ENCODE assay signal across 12 mouse cellular contexts in the genomic region with DNA sequence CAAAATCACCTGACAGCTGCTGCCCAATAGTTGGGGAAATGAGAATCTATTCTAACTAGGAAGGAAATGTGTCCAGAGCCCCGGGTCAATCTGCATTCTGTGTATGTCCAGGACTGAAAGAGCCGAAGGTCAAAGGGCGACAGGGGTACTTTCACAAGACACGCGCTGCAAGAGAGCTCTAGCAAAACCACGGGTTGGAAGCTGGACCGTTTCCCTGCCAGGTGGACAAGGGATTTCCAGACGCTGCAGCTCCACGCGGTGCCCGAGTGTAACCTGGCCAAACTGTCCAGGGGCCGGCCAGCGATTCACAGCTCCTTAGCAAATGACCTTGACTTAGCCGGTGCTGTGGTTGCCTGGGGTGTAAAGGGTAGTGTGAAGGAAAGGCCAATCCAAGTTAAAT. TPM values are rescaled to one million over a fixed set of nuclear protein-coding genes. Genes with fewer than 3 reads are reported as not detected.
DNase-seq lines count a peak whose midpoint lies in the region; ATAC-seq lines count a peak whose summit lies in the region.
"Had no signal": no experiment of that assay in that cellular context is flagged by ENCODE, and none has a peak within 500 bp of the region (broad histone marks: within the 10 kb centered on the region; RNA-seq: fewer than 3 reads in every experiment).

No protein-coding gene starts in this region.

- H3K27ac ChIP-seq in hindbrain, embryonic 10.5 days: no peak overlapping the region
- H3K27ac ChIP-seq in hindbrain, embryonic 12.5 days: no peak overlapping the region
- H3K27ac ChIP-seq in embryonic facial prominence, embryonic 14.5 days (replicated peaks; ENCODE audit: low read depth, low read length): no peak overlapping the region
- peak overlapping the region; percentile 75 for H3K27ac ChIP-seq in liver, embryonic 13.5 days
- H3K27ac ChIP-seq in hindbrain, embryonic 14.5 days: no peak overlapping the region
- H3K27ac ChIP-seq: lung, embryonic 15.5 days; midbrain, embryonic 10.5 days had no signal

- no peak overlapping the region for H3K4me3 ChIP-seq in hindbrain, embryonic 10.5 days
- no peak overlapping the region for H3K4me3 ChIP-seq in hindbrain, embryonic 12.5 days
- H3K4me3 ChIP-seq in embryonic facial prominence, embryonic 14.5 days (ENCODE audit: low read depth, low read length): no peak overlapping the region
- H3K4me3 ChIP-seq in liver, embryonic 13.5 days (replicated peaks): no peak overlapping the region
- no peak overlapping the region for H3K4me3 ChIP-seq in hindbrain, embryonic 14.5 days (replicated peaks; ENCODE audit: low read length)
- H3K4me3 ChIP-seq: lung, embryonic 15.5 days; midbrain, embryonic 10.5 days had no signal

- peaks cover 5% of the 10 kb centered on the region for H3K36me3 ChIP-seq in hindbrain, embryonic 10.5 days
- H3K36me3 ChIP-seq in hindbrain, embryonic 12.5 days: peaks cover 6% of the 10 kb centered on the region; the same call in 1 of the 2 replicates
- H3K36me3 ChIP-seq in embryonic facial prominence, embryonic 14.5 days (ENCODE audit: control insufficient read depth, insufficient read depth, low read length): no peaks in the 10 kb centered on the region
- no peaks in the 10 kb centered on the region for H3K36me3 ChIP-seq in liver, embryonic 13.5 days
- no peaks in the 10 kb centered on the region for H3K36me3 ChIP-seq in hindbrain, embryonic 14.5 days (replicated peaks; ENCODE audit: control insufficient read depth, insufficient read depth)
- H3K36me3 ChIP-seq: lung, embryonic 15.5 days had no signal

- no peaks in the 10 kb centered on the region for H3K27me3 ChIP-seq in hindbrain, embryonic 10.5 days (ENCODE audit: insufficient read depth, poor library complexity, severe bottlenecking)
- no peaks in the 10 kb centered on the region for H3K27me3 ChIP-seq in hindbrain, embryonic 12.5 days
- no peaks in the 10 kb centered on the region for H3K27me3 ChIP-seq in embryonic facial prominence, embryonic 14.5 days (replicated peaks; ENCODE audit: control insufficient read depth, insufficient read depth, low read length)
- no peaks in the 10 kb centered on the region for H3K27me3 ChIP-seq in liver, embryonic 13.5 days
- no peaks in the 10 kb centered on the region for H3K27me3 ChIP-seq in hindbrain, embryonic 14.5 days (ENCODE audit: control insufficient read depth, insufficient read depth, low read length)
- H3K27me3 ChIP-seq: CH12.LX; lung, embryonic 15.5 days had no signal

- no peaks in the 10 kb centered on the region for H3K9me3 ChIP-seq in hindbrain, embryonic 10.5 days
- no peaks in the 10 kb centered on the region for H3K9me3 ChIP-seq in hindbrain, embryonic 12.5 days (replicated peaks)
- H3K9me3 ChIP-seq in embryonic facial prominence, embryonic 14.5 days (ENCODE audit: control insufficient read depth, low read length): no peaks in the 10 kb centered on the region
- H3K9me3 ChIP-seq in liver, embryonic 13.5 days (replicated peaks): no peaks in the 10 kb centered on the region
- H3K9me3 ChIP-seq in hindbrain, embryonic 14.5 days (ENCODE audit: control insufficient read depth, low read length): no peaks in the 10 kb centered on the region
- H3K9me3 ChIP-seq: lung, embryonic 15.5 days; midbrain, embryonic 10.5 days had no signal

- no peak for ATAC-seq in hindbrain, embryonic 12.5 days (ENCODE audit: low FRiP score)
- ATAC-seq in embryonic facial prominence, embryonic 14.5 days (ENCODE audit: low read depth): no peak
- ATAC-seq in liver, embryonic 13.5 days (ENCODE audit: low read depth): peak; percentile 29; the same call in 1 of the 2 replicates
- no peak for ATAC-seq in hindbrain, embryonic 14.5 days (ENCODE audit: low FRiP score)

- H3K4me1 ChIP-seq in hindbrain, embryonic 10.5 days (replicated peaks): peaks cover 13% of the 10 kb centered on the region
- peaks cover 6% of the 10 kb centered on the region; the same call in 1 of the 2 replicates for H3K4me1 ChIP-seq in hindbrain, embryonic 12.5 days
- H3K4me1 ChIP-seq in embryonic facial prominence, embryonic 14.5 days (ENCODE audit: control insufficient read depth, insufficient read depth, low read length): no peaks in the 10 kb centered on the region
- H3K4me1 ChIP-seq in liver, embryonic 13.5 days (replicated peaks): peaks cover 10% of the 10 kb centered on the region; the same call in 1 of the 2 replicates
- peaks cover 4% of the 10 kb centered on the region; the same call in 1 of the 2 replicates for H3K4me1 ChIP-seq in hindbrain, embryonic 14.5 days (replicated peaks; ENCODE audit: control insufficient read depth, insufficient read depth, low read length)
- H3K4me1 ChIP-seq: lung, embryonic 15.5 days had no signal

- H3K4me2 ChIP-seq in hindbrain, embryonic 12.5 days (replicated peaks): no peak overlapping the region
- H3K4me2 ChIP-seq in embryonic facial prominence, embryonic 14.5 days (ENCODE audit: low read depth, low read length): 0 out of 2 replicates have a peak overlapping the region, but pooled peaks have one; percentile 8
- peak overlapping the region; percentile 38 for H3K4me2 ChIP-seq in liver, embryonic 13.5 days
- H3K4me2 ChIP-seq in hindbrain, embryonic 14.5 days (replicated peaks): no peak overlapping the region
- H3K4me2 ChIP-seq: lung, embryonic 15.5 days had no signal

- H3K9ac ChIP-seq in hindbrain, embryonic 12.5 days: no peak overlapping the region
- no peak overlapping the region for H3K9ac ChIP-seq in embryonic facial prominence, embryonic 14.5 days (ENCODE audit: low read depth, low read length)
- H3K9ac ChIP-seq in liver, embryonic 13.5 days: 0 out of 2 replicates have a peak overlapping the region, but pooled peaks have one; percentile 22
- no peak overlapping the region for H3K9ac ChIP-seq in hindbrain, embryonic 14.5 days
- H3K9ac ChIP-seq: lung, embryonic 15.5 days had no signal

- peak; percentile 14 for DNase-seq in hindbrain, embryonic 10.5 days (ENCODE audit: low spot score)
- DNase-seq in embryonic facial prominence, embryonic 14.5 days (ENCODE audit: low spot score): no peak
- peak; percentile 40 for DNase-seq in kidney, postnatal 10 days
- no peak for DNase-seq in liver, embryonic 13.5 days
- no peak for DNase-seq in urinary bladder, postnatal 4 days (ENCODE audit: low spot score in 2 of 2)
- DNase-seq in hindbrain, embryonic 14.5 days (ENCODE audit: low spot score): no peak
- DNase-seq in adrenal gland, adult 8-10 months: no peak

- WGBS in hindbrain, embryonic 10.5 days: 64% methylated on average over 14 of the region's 14 CpGs
- WGBS in hindbrain, embryonic 12.5 days: 72% methylated on average over 14 of the region's 14 CpGs
- WGBS in embryonic facial prominence, embryonic 14.5 days: 59% methylated on average over 14 of the region's 14 CpGs
- WGBS in liver, embryonic 13.5 days (ENCODE audit: insufficient replicate concordance): 73% methylated on average over 14 of the region's 14 CpGs
- WGBS in hindbrain, embryonic 14.5 days: 69% methylated on average over 14 of the region's 14 CpGs

RNA-seq across cellular contexts. Expression of a gene that starts 19.0 kb away (rescaled TPM):
- polyA plus RNA-seq in hindbrain, embryonic 10.5 days (2016; fragmentation: Nextera tagmentation; extraction: Ambion mirVana): 2.9 and 3.0 TPM in 2 replicates
- 3.9 and 4.3 TPM in 2 replicates for polyA plus RNA-seq in hindbrain, embryonic 12.5 days (2016; fragmentation: Nextera tagmentation; extraction: Ambion mirVana)
- 1.7 and 2.2 TPM in 2 replicates for polyA plus RNA-seq in embryonic facial prominence, embryonic 14.5 days (2014; fragmentation: Nextera tagmentation; extraction: Ambion mirVana)
- 0.15 and 0.22 TPM in 2 replicates for polyA plus RNA-seq in liver, embryonic 13.5 days (2015; fragmentation: Nextera tagmentation; extraction: Ambion mirVana)
- polyA plus RNA-seq in hindbrain, embryonic 14.5 days (2014; fragmentation: Nextera tagmentation; extraction: Ambion mirVana): 7.0 and 7.3 TPM in 2 replicates
- under 1 TPM in 3 of 4 experiments, not detected in 1; 0.19 to 0.40 (median 0.21) TPM for total RNA-seq in adrenal gland, adult 8-10 months (2022)
- total RNA-seq: adrenal gland, postnatal 25 days had no signal

Comparison
In these comparisons a context has a peak if more than half of its experiments do, and no peak if none do; other contexts are left out.
1. DNase-seq: peak in hindbrain, embryonic 10.5 days (single experiment) and kidney, postnatal 10 days (single experiment); none in embryonic facial prominence, embryonic 14.5 days (single experiment), liver, embryonic 13.5 days (single experiment), urinary bladder, postnatal 4 days (0 of 2), hindbrain, embryonic 14.5 days (single experiment) and adrenal gland, adult 8-10 months (single experiment).
2. H3K4me2 ChIP-seq: peak in embryonic facial prominence, embryonic 14.5 days (single experiment) and liver, embryonic 13.5 days (single experiment); none in hindbrain, embryonic 12.5 days (single experiment) and hindbrain, embryonic 14.5 days (single experiment).